Mouse (Mus musculus): ENCODE measurements around the gene Tsnaxip1.

The Tsnaxip1 gene

DNA sequence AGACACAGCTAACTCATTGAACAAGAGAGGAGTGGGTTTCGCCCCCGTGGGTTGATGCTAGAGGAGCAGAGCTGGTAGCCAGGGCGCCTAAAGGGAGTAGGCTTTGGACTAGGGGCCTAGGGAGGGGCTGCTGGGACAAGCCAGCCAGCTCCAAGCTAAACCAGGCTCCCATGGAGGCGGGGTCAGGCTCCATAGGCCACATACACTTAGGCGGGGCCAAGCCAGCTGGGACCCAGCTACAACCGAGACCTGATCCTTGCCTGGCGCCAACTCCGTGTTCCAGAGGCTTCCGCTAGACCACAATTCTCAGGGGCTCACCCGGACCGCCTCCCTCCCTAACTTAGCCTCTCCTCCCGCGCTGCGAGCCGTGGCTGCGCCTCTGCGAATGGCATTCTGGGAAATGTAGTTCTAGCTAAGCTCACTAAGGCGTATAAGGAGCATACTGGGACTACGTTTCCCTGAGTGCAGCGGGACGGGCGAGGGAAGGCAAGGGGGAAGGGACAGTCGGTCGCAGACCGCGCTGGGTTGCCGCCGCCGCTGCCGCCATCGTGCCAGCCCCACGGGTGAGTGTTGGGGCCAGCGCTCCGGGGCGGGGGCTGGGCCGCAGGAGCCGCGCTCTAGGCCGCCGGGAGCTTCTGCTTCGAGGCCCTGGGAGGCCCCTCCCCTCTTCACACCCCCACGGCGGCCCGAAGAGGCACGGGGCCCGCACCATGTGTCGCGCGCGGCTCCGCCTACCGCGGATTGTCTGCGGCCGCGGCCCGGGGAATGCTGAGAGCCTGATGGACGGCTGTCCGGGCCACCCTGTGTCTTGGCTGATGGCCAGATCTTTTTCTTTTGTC, 32.8 kb downstream of the Tsnaxip1 start, which contains the start of gene Nutf2:
TSS of gene Nutf2 (plus strand) at position 438 of the 839 bp plus-strand sequence.
- peak; percentile 87 to 91 for DNase-seq (ENCODE audit: low spot score in 2 of 2)

DNA sequence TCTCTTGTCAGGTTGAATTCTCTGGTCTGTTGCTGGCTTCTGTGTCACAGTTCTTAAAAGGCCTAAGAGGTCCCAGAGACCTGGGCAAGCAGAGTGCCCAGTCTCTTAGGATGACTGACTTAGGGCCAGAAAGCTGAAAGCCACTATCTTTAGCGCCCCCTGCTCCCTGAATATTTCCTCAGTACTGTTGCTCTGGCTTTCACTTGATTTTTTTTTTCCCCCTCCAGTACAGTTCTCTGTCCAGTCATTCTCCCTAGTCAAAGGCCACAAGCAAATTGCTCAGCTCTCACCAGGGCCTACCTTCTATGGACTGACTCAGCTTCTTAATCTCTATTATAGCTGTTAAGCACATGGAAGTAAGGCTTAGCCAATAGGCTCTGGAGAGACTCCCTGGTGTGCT, 34.4 kb downstream of the Tsnaxip1 start:
- no peak for DNase-seq (ENCODE audit: low spot score in 2 of 2)

DNA sequence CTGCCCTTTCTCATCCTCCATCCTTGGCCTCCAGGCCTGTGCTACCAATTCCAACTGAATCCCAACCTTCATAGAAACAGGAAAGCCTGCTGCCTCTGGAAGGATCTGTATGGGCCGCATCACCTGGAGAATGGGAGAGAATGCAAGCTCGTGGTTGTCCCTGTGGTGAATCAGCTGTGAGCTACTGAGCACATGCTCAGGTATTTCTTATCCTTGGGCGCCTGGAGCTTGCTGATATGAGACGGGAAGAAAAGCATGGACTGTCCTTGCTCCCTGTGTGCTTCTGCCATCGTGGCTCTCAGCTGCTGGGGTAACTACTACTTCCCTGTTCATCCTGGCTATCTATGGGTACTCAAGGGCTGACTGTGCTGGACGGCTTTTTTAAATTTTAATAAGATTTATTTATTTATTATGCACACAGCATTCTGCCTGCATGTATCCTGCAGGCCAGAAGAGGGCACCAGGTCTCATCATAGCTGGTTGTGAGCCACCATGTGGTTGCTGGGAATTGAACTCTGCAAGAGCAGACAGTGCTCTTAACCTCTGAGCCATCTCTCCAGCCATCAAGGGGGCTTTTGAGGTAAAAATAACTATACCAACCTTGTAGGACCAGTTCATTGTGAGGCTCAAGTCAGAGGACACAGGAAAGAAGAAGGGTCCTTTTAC, 39.0 kb downstream of the Tsnaxip1 start:
- no peak for DNase-seq (ENCODE audit: low spot score in 2 of 2)

DNA sequence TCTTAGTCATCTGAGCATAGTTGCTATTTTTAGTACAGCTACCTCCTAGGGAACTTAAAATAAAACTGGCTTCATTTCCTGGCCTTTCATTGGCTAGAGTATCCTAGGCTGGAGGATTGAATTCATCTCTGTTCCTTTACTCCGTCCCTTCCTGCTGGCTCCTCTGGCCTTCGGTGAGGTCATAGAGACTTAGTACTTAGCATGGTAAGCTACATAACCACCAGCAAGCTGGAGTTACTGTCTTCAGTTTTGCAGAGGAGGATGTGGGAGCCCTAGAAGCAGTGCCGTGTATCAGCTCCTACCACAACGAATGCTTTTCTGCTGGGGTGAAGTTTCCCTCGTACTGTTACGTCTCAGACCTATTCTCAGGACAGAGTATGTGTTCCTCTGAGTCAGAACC, 46.8 kb downstream of the Tsnaxip1 start:
- no peak for DNase-seq (ENCODE audit: low spot score in 2 of 2)

GRCm38 (mm10) chr8:105880754-105881520, 53.4 kb downstream of the Tsnaxip1 start, which contains the start of gene Edc4:
Gene Edc4 (plus strand): TSS chr8:105880881.
- DNase-seq (ENCODE audit: low spot score in 2 of 2): peak; percentile 71 to 86

GRCm38 (mm10) chr8:105889756-105890465, 62.4 kb downstream of the Tsnaxip1 start:
- DNase-seq (ENCODE audit: low spot score in 2 of 2): no peak

- no peak for DNase-seq (ENCODE audit: low spot score in 2 of 2)
Observed at GRCm38 (mm10) chr8:105890870-105891269, 63.3 kb downstream of the Tsnaxip1 start.

- DNase-seq (ENCODE audit: low spot score in 2 of 2): peak in 1 of 2 experiments; percentile 32
Observed at GRCm38 (mm10) chr8:105892432-105892831, 64.9 kb downstream of the Tsnaxip1 start.

DNA sequence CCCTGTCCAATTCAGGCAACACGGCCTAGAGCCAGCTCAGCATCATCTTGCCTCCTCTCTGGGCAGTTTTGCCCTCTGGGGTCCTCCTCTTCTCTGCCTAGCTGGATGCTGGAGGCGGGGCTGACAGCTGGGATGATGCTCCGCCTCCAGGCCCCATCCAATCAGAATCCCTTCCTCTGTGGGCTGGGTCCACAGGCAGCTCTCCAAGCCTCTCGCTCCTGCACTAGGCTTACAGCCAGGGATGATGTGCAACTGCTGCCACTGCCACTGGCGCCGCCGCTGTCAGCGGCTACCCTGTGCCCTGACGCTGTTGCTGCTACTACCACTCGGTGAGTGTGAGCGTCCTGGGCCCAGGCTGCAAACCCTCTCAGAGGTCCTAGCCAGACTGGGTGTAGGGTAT, 65.8 kb downstream of the Tsnaxip1 start, which contains the start of gene Nrn1l:
TSS of gene Nrn1l (plus strand) at position 229 of the 400 bp plus-strand sequence.
- DNase-seq (ENCODE audit: low spot score in 2 of 2): no peak

Measured in thymus, postnatal 10 days (tissue).